ENCODE assay signal across 9 mouse cellular contexts in genomic region chrX:103514782-103515181, GRCm38 (mm10).
DNase-seq lines count a peak whose midpoint lies in the region; ATAC-seq and TF ChIP-seq lines count a peak whose summit lies in the region.
"Had no signal": no experiment of that assay in that cellular context is flagged by ENCODE, and none has a peak within 500 bp of the region (broad histone marks: within the 10 kb centered on the region; RNA-seq: fewer than 3 reads in every experiment).

No protein-coding gene starts in this region.

- 65% methylated on average over 4 of the region's 4 CpGs for WGBS in liver, embryonic 12.5 days (ENCODE audit: insufficient replicate concordance)
- 27% methylated on average over 4 of the region's 4 CpGs for WGBS in lung, embryonic 14.5 days
- 37% methylated on average over 4 of the region's 4 CpGs for WGBS in stomach, embryonic 16.5 days

- no peaks in the 10 kb centered on the region for H3K9me3 ChIP-seq in liver, embryonic 12.5 days (replicated peaks)
- no peaks in the 10 kb centered on the region for H3K9me3 ChIP-seq in lung, embryonic 14.5 days (ENCODE audit: low read depth, low read length)
- no peaks in the 10 kb centered on the region for H3K9me3 ChIP-seq in stomach, embryonic 16.5 days (replicated peaks; ENCODE audit: control insufficient read depth, low read length)
- H3K9me3 ChIP-seq: hindbrain, embryonic 12.5 days had no signal

- ATAC-seq in liver, embryonic 12.5 days: no peak
- peak; percentile 85; the same call in 1 of the 2 replicates for ATAC-seq in lung, embryonic 14.5 days (ENCODE audit: insufficient read depth)
- no peak for ATAC-seq in stomach, embryonic 16.5 days (ENCODE audit: insufficient read depth, low FRiP score)

- TF ChIP-seq CTCF in bone marrow macrophage, adult 2 months (IDR thresholded peaks at IDR 0.05; ENCODE audit: low read depth, low read length): no peak
- TF ChIP-seq CTCF in lung, embryonic 14.5 days (IDR thresholded peaks at IDR 0.05; ENCODE audit: low read depth): peak; percentile 28; the same call in 1 of the 2 replicates

- H3K9ac ChIP-seq in liver, embryonic 12.5 days: no peak overlapping the region
- no peak overlapping the region for H3K9ac ChIP-seq in lung, embryonic 14.5 days
- no peak overlapping the region for H3K9ac ChIP-seq in stomach, embryonic 16.5 days (ENCODE audit: low read length)
- H3K9ac ChIP-seq: hindbrain, embryonic 12.5 days had no signal

- H3K4me1 ChIP-seq in liver, embryonic 12.5 days: peaks cover 26% of the 10 kb centered on the region
- H3K4me1 ChIP-seq in bone marrow macrophage, adult 2 months (ENCODE audit: control insufficient read depth, insufficient read depth, low read length): peaks cover 13% of the 10 kb centered on the region
- no peaks in the 10 kb centered on the region for H3K4me1 ChIP-seq in lung, embryonic 14.5 days (ENCODE audit: insufficient read depth)
- H3K4me1 ChIP-seq in stomach, embryonic 16.5 days (ENCODE audit: control insufficient read depth, insufficient read depth, low read length): no peaks in the 10 kb centered on the region; the same call in 1 of the 2 replicates
- H3K4me1 ChIP-seq: hindbrain, embryonic 12.5 days had no signal

- no peak for TF ChIP-seq POLR2A in bone marrow macrophage, adult 2 months (IDR thresholded peaks at IDR 0.05; ENCODE audit: borderline replicate concordance, low read depth, low read length)

- H3K4me3 ChIP-seq in liver, embryonic 12.5 days: no peak overlapping the region
- H3K4me3 ChIP-seq in bone marrow macrophage, adult 2 months (ENCODE audit: insufficient read depth, low read length): no peak overlapping the region
- H3K4me3 ChIP-seq in lung, embryonic 14.5 days (ENCODE audit: low read depth, low read length): no peak overlapping the region
- no peak overlapping the region for H3K4me3 ChIP-seq in stomach, embryonic 16.5 days (replicated peaks; ENCODE audit: low read length)
- H3K4me3 ChIP-seq: hindbrain, embryonic 12.5 days had no signal

- peak; percentile 23 for DNase-seq in liver
- DNase-seq in lung, embryonic 14.5 days: peak; percentile 83
- no peak for DNase-seq in frontal cortex, postnatal 14 days (ENCODE audit: low spot score in 2 of 2)
- no peak for DNase-seq in testis, postnatal 10 days (ENCODE audit: low spot score)
- DNase-seq: kidney, postnatal 25 days had no signal

- H3K27me3 ChIP-seq in liver, embryonic 12.5 days (replicated peaks): no peaks in the 10 kb centered on the region
- no peaks in the 10 kb centered on the region for H3K27me3 ChIP-seq in lung, embryonic 14.5 days (ENCODE audit: insufficient read depth, low read length)
- H3K27me3 ChIP-seq in stomach, embryonic 16.5 days (ENCODE audit: control insufficient read depth, insufficient read depth, low read length): no peaks in the 10 kb centered on the region
- H3K27me3 ChIP-seq: hindbrain, embryonic 12.5 days had no signal

- H3K36me3 ChIP-seq in liver, embryonic 12.5 days: peaks cover 1% of the 10 kb centered on the region; the same call in 1 of the 2 replicates
- no peaks in the 10 kb centered on the region for H3K36me3 ChIP-seq in lung, embryonic 14.5 days (ENCODE audit: insufficient read depth)
- no peaks in the 10 kb centered on the region for H3K36me3 ChIP-seq in stomach, embryonic 16.5 days (ENCODE audit: control insufficient read depth, insufficient read depth, low read length)
- H3K36me3 ChIP-seq: hindbrain, embryonic 12.5 days had no signal

- H3K4me2 ChIP-seq in liver, embryonic 12.5 days: no peak overlapping the region
- no peak overlapping the region for H3K4me2 ChIP-seq in lung, embryonic 14.5 days
- no peak overlapping the region for H3K4me2 ChIP-seq in stomach, embryonic 16.5 days (ENCODE audit: low read depth, low read length)
- H3K4me2 ChIP-seq: hindbrain, embryonic 12.5 days had no signal

- no peak overlapping the region for H3K27ac ChIP-seq in liver, embryonic 12.5 days
- peak overlapping the region; percentile 57 for H3K27ac ChIP-seq in bone marrow macrophage, adult 2 months (ENCODE audit: insufficient read depth, low read depth, low read length)
- H3K27ac ChIP-seq in lung, embryonic 14.5 days (ENCODE audit: low read depth): no peak overlapping the region
- peak overlapping the region; percentile 78; the same call in 1 of the 2 replicates for H3K27ac ChIP-seq in stomach, embryonic 16.5 days (ENCODE audit: low read length)
- H3K27ac ChIP-seq: hindbrain, embryonic 12.5 days had no signal

Comparison
In these comparisons a context has a peak if more than half of its experiments do, and no peak if none do; other contexts are left out.
1. DNase-seq: peak in liver (single experiment) and lung, embryonic 14.5 days (single experiment); none in frontal cortex, postnatal 14 days (0 of 2) and testis, postnatal 10 days (single experiment).
2. H3K27ac ChIP-seq: peak in bone marrow macrophage, adult 2 months (single experiment) and stomach, embryonic 16.5 days (single experiment); none in liver, embryonic 12.5 days (single experiment) and lung, embryonic 14.5 days (single experiment).